Mouse (Mus musculus): ENCODE measurements around the gene Prdm2.

GRCm38 (mm10) chr4:143257971-143258370 is 45.2 kb upstream of the Prdm2 start:
- TF ChIP-seq GATA1 (IDR thresholded peaks at IDR 0.05; ENCODE audit: low read length) (no peak), TAL1 (IDR thresholded peaks at IDR 0.05; ENCODE audit: low read length) (no peak)
